Mouse (Mus musculus): ENCODE measurements around the gene Gm42906. TPM values are rescaled to one million over a fixed set of nuclear protein-coding genes. Genes with fewer than 3 reads are reported as not detected.

The Gm42906 gene
- polyA plus RNA-seq, 1 experiment from 2014 or later = not detected

- Histone ChIP-seq H3K27me3 (ENCODE audit: control insufficient read depth, insufficient read depth, low read length) (no peaks in the 10 kb centered on the region), H3K4me2 (replicated peaks; ENCODE audit: low read depth, low read length) (no peak overlapping the region), H3K4me3 (ENCODE audit: low read depth, low read length) (no peak overlapping the region), H3K9me3 (ENCODE audit: control insufficient read depth, low read depth, low read length) (no peaks in the 10 kb centered on the region), H3K9ac (replicated peaks; ENCODE audit: low read depth, low read length) (no peak overlapping the region), H3K4me1 (ENCODE audit: control insufficient read depth, insufficient read depth, low read length) (no peaks in the 10 kb centered on the region), H3K36me3 (ENCODE audit: control insufficient read depth, insufficient read depth, low read length) (no peaks in the 10 kb centered on the region), H3K27ac (ENCODE audit: low read length) (no peak overlapping the region)
- ATAC-seq (ENCODE audit: insufficient number of reproducible peaks, insufficient read depth, low FRiP score, low read depth) = no peak
- WGBS = 78% methylated on average over 11 of the region's 11 CpGs
These were observed 244.2 kb downstream of the Gm42906 start for GRCm38 (mm10) chr5:151183656-151184240.

DNA sequence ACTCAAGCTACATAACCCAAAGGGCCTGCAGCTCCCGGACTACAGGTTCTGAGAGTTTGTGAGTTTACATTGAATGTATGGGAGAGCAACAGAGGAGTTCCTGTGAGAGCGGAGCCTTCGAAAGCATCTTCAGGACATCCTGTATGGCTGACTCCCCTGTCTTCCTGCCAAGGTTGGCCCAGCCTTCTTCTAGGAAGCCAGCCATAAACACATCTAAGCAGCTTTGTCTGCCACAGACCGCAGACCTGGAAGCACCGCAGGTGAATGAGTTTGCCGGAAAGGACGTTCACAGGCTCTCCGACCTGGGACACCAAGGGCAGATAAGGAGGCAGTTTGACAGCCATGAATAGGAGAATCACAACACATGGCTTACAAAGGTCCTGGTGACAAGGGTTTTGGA is 246.7 kb downstream of the Gm42906 start:
- Histone ChIP-seq H3K27ac (ENCODE audit: low read length) (no peak overlapping the region), H3K4me2 (replicated peaks; ENCODE audit: low read depth, low read length) (no peak overlapping the region), H3K36me3 (ENCODE audit: control insufficient read depth, insufficient read depth, low read length) (no peaks in the 10 kb centered on the region), H3K9ac (replicated peaks; ENCODE audit: low read depth, low read length) (no peak overlapping the region), H3K27me3 (ENCODE audit: control insufficient read depth, insufficient read depth, low read length) (no peaks in the 10 kb centered on the region), H3K4me1 (ENCODE audit: control insufficient read depth, insufficient read depth, low read length) (no peaks in the 10 kb centered on the region), H3K4me3 (ENCODE audit: low read depth, low read length) (no peak overlapping the region), H3K9me3 (ENCODE audit: control insufficient read depth, low read depth, low read length) (no peaks in the 10 kb centered on the region)
- no peak for ATAC-seq (ENCODE audit: insufficient number of reproducible peaks, insufficient read depth, low FRiP score, low read depth)
- 94% methylated on average over 8 of the region's 8 CpGs for WGBS

GRCm38 (mm10) chr5:151180176-151180785 is 247.7 kb downstream of the Gm42906 start:
- Histone ChIP-seq H3K9me3 (ENCODE audit: control insufficient read depth, low read depth, low read length) (no peaks in the 10 kb centered on the region), H3K9ac (replicated peaks; ENCODE audit: low read depth, low read length) (no peak overlapping the region)
- 66% methylated on average over 9 of the region's 9 CpGs for WGBS

GRCm38 (mm10) chr5:151177171-151177570 is 250.8 kb downstream of the Gm42906 start:
- Histone ChIP-seq H3K27ac (ENCODE audit: low read length) (no peak overlapping the region), H3K9ac (replicated peaks; ENCODE audit: low read depth, low read length) (no peak overlapping the region), H3K9me3 (ENCODE audit: control insufficient read depth, low read depth, low read length) (no peaks in the 10 kb centered on the region), H3K4me2 (replicated peaks; ENCODE audit: low read depth, low read length) (no peak overlapping the region), H3K27me3 (ENCODE audit: control insufficient read depth, insufficient read depth, low read length) (no peaks in the 10 kb centered on the region), H3K4me1 (ENCODE audit: control insufficient read depth, insufficient read depth, low read length) (peaks cover 14% of the 10 kb centered on the region; the same call in 1 of the 2 replicates), H3K36me3 (ENCODE audit: control insufficient read depth, insufficient read depth, low read length) (no peaks in the 10 kb centered on the region), H3K4me3 (ENCODE audit: low read depth, low read length) (no peak overlapping the region)
- 86% methylated on average over 3 of the region's 3 CpGs for WGBS
- no peak for ATAC-seq (ENCODE audit: insufficient number of reproducible peaks, insufficient read depth, low FRiP score, low read depth)

More at GRCm38 (mm10) chr5:151180176-151180785, 247.7 kb downstream of the Gm42906 start:
- Histone ChIP-seq H3K27me3 (ENCODE audit: control insufficient read depth, insufficient read depth, low read length) (no peaks in the 10 kb centered on the region), H3K4me1 (ENCODE audit: control insufficient read depth, insufficient read depth, low read length) (peaks cover 7% of the 10 kb centered on the region; the same call in 1 of the 2 replicates), H3K36me3 (ENCODE audit: control insufficient read depth, insufficient read depth, low read length) (no peaks in the 10 kb centered on the region), H3K4me2 (replicated peaks; ENCODE audit: low read depth, low read length) (no peak overlapping the region), H3K27ac (ENCODE audit: low read length) (no peak overlapping the region), H3K4me3 (ENCODE audit: low read depth, low read length) (no peak overlapping the region)
- ATAC-seq (ENCODE audit: insufficient number of reproducible peaks, insufficient read depth, low FRiP score, low read depth) = no peak

DNA sequence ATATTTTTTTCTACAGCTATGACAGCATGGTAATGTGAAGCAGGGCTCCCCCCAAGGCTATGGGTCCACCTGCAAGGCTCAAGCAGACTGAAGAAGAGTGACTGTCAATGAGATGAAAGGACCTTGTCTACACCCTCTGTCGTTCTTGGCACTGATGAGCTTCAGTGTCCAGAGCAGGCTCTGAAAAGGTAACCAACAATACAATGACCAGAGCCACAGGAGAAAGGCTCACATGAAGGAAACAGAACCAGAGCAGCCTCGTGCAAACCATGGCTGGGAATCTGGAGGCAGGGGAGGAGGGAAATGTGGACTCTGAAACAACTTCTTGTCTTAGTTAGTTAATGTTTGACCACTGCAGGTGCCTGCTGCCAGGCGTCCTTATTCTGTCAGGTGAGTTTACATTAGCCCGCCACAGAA is 252.1 kb downstream of the Gm42906 start:
- H3K27me3 ChIP-seq (ENCODE audit: control insufficient read depth, insufficient read depth, low read length) = no peaks in the 10 kb centered on the region
- WGBS = 37% methylated on average over 4 of the region's 4 CpGs

GRCm38 (mm10) chr5:151174485-151175460 is 253.2 kb downstream of the Gm42906 start:
- no peak for ATAC-seq (ENCODE audit: insufficient number of reproducible peaks, insufficient read depth, low FRiP score, low read depth)
- Histone ChIP-seq H3K27ac (ENCODE audit: low read length) (no peak overlapping the region), H3K9me3 (ENCODE audit: control insufficient read depth, low read depth, low read length) (no peaks in the 10 kb centered on the region), H3K4me1 (ENCODE audit: control insufficient read depth, insufficient read depth, low read length) (peaks cover 14% of the 10 kb centered on the region; the same call in 1 of the 2 replicates), H3K36me3 (ENCODE audit: control insufficient read depth, insufficient read depth, low read length) (no peaks in the 10 kb centered on the region), H3K9ac (replicated peaks; ENCODE audit: low read depth, low read length) (no peak overlapping the region), H3K27me3 (ENCODE audit: control insufficient read depth, insufficient read depth, low read length) (no peaks in the 10 kb centered on the region), H3K4me2 (replicated peaks; ENCODE audit: low read depth, low read length) (no peak overlapping the region), H3K4me3 (ENCODE audit: low read depth, low read length) (no peak overlapping the region)
- 68% methylated on average over 7 of the region's 7 CpGs for WGBS

More for the DNA sequence above, 252.1 kb downstream of the Gm42906 start:
- Histone ChIP-seq H3K27ac (ENCODE audit: low read length) (peak overlapping the region; percentile 62; the same call in 1 of the 2 replicates), H3K9ac (replicated peaks; ENCODE audit: low read depth, low read length) (no peak overlapping the region), H3K36me3 (ENCODE audit: control insufficient read depth, insufficient read depth, low read length) (no peaks in the 10 kb centered on the region), H3K9me3 (ENCODE audit: control insufficient read depth, low read depth, low read length) (no peaks in the 10 kb centered on the region), H3K4me1 (ENCODE audit: control insufficient read depth, insufficient read depth, low read length) (peaks cover 14% of the 10 kb centered on the region; the same call in 1 of the 2 replicates), H3K4me3 (ENCODE audit: low read depth, low read length) (no peak overlapping the region), H3K4me2 (replicated peaks; ENCODE audit: low read depth, low read length) (no peak overlapping the region)
- peak; percentile 81 for ATAC-seq (ENCODE audit: insufficient number of reproducible peaks, insufficient read depth, low FRiP score, low read depth)

GRCm38 (mm10) chr5:151173774-151174173 is 254.2 kb downstream of the Gm42906 start:
- H3K9me3 ChIP-seq (ENCODE audit: control insufficient read depth, low read depth, low read length) = no peaks in the 10 kb centered on the region
- no peak overlapping the region for H3K4me2 ChIP-seq (replicated peaks; ENCODE audit: low read depth, low read length)
- H3K27ac ChIP-seq (ENCODE audit: low read length) = no peak overlapping the region
- no peak for ATAC-seq (ENCODE audit: insufficient number of reproducible peaks, insufficient read depth, low FRiP score, low read depth)
- no peak overlapping the region for H3K4me3 ChIP-seq (ENCODE audit: low read depth, low read length)
- no peaks in the 10 kb centered on the region for H3K36me3 ChIP-seq (ENCODE audit: control insufficient read depth, insufficient read depth, low read length)
- WGBS = 80% methylated on average over 1 of the region's 1 CpGs
- no peak overlapping the region for H3K9ac ChIP-seq (replicated peaks; ENCODE audit: low read depth, low read length)
- no peaks in the 10 kb centered on the region for H3K27me3 ChIP-seq (ENCODE audit: control insufficient read depth, insufficient read depth, low read length)
- H3K4me1 ChIP-seq (ENCODE audit: control insufficient read depth, insufficient read depth, low read length) = peaks cover 14% of the 10 kb centered on the region; the same call in 1 of the 2 replicates

DNA sequence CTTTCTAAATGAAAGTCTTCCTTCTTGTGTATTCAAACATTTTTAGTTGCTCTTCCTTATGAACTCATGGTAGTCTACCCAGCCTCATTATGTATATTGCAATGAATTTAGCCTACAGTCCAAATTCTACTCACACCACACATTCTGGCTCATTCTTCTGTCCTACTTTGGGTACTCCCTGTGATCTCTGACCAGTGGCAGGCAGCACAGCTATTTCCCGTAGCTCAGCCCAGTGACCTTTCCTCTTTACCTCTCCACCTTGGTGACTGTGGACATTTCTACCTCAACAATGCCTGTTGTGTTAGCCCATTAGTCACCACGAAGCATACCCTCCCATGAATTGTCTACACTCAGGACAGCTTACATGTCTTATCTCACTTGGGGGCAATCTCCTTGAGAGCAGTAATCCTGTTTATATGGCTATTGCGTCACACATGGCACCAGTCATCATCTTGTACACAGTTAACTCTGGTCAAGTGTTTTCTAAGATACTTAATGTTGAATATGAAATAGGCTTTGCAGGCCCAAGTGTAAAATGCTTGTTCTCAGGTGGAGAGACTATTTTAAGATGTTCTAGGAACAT is 257.7 kb downstream of the Gm42906 start:
- Histone ChIP-seq H3K9ac (replicated peaks; ENCODE audit: low read depth, low read length) (no peak overlapping the region), H3K27ac (ENCODE audit: low read length) (no peak overlapping the region), H3K4me3 (ENCODE audit: low read depth, low read length) (no peak overlapping the region), H3K4me2 (replicated peaks; ENCODE audit: low read depth, low read length) (no peak overlapping the region), H3K27me3 (ENCODE audit: control insufficient read depth, insufficient read depth, low read length) (no peaks in the 10 kb centered on the region), H3K4me1 (ENCODE audit: control insufficient read depth, insufficient read depth, low read length) (0 out of 2 replicates have a peak, but pooled peaks cover 7% of the 10 kb centered on the region), H3K9me3 (ENCODE audit: control insufficient read depth, low read depth, low read length) (no peaks in the 10 kb centered on the region), H3K36me3 (ENCODE audit: control insufficient read depth, insufficient read depth, low read length) (no peaks in the 10 kb centered on the region)
- 76% methylated on average over 3 of the region's 3 CpGs for WGBS
- ATAC-seq (ENCODE audit: insufficient number of reproducible peaks, insufficient read depth, low FRiP score, low read depth) = no peak

All from stomach, embryonic 14.5 days (tissue).